Mouse (Mus musculus) kidney, adult 2 months (tissue): ENCODE measurements around the gene Rapgef1. TPM values are rescaled to one million over a fixed set of nuclear protein-coding genes. Genes with fewer than 3 reads are reported as not detected.
A peak's percentile ranks its signal among the peaks of the same experiment; 100 is the strongest.
"Not testable (repeated sequence)": the region's sequence is repeated elsewhere in the genome, so short reads cannot be mapped to it uniquely, and the experiment has no call there.

Experiments used
- DNase-seq: peaks from one replicate; pipeline ENCODE4 v3.0.0; 2021
- H3K27ac ChIP-seq: fragments of 200-500 bp; 2 replicates; pipeline ENCODE4 v1.5.1; 2012; ENCODE audit warnings: low read depth, low read length, control low read depth, inconsistent platforms; ENCODE audit not compliant: insufficient read depth
- H3K27me3 ChIP-seq: fragments of 200-500 bp; replicated peaks from 2 replicates; pipeline ENCODE4 v1.6.1; 2012; ENCODE audit warnings: mild to moderate bottlenecking, moderate library complexity, low read length, inconsistent platforms; ENCODE audit not compliant: control insufficient read depth, insufficient read depth
- H3K36me3 ChIP-seq: fragments of 200-500 bp; 2 replicates; pipeline ENCODE4 v1.6.1; 2012; ENCODE audit warnings: mild to moderate bottlenecking, moderate library complexity, low read length, inconsistent platforms; ENCODE audit not compliant: control insufficient read depth, insufficient read depth
- H3K4me1 ChIP-seq: fragments of 200-500 bp; 2 replicates; pipeline ENCODE4 v1.6.1; 2011; ENCODE audit warnings: low read length; ENCODE audit not compliant: control insufficient read depth, insufficient read depth
- H3K4me3 ChIP-seq: fragments of 200-500 bp; 2 replicates; pipeline ENCODE4 v1.5.1; 2011; ENCODE audit warnings: mild to moderate bottlenecking, low read depth, low read length, control low read depth; ENCODE audit not compliant: insufficient read depth
- CTCF ChIP-seq: fragments of 200-500 bp; conservative IDR thresholded peaks from 2 replicates; pipeline ENCODE4 v1.5.1; 2011; ENCODE audit warnings: low read depth, mild to moderate bottlenecking, control low read depth, low read length, moderate library complexity, mixed read lengths; ENCODE audit not compliant: insufficient read depth, insufficient read length
- POLR2A ChIP-seq: fragments of 200-500 bp; IDR thresholded peaks from one replicate; pipeline ENCODE4 v1.6.1; 2011; ENCODE audit warnings: low read depth, low read length, control low read depth
- WGBS: fragments of 180-500 bp; shearing (Covaris S2); methylation state at CpG from one replicate; pipeline ENCODE4 v1.1.7; 2018; 5-methylcytosine and 5-hydroxymethylcytosine counted together
- polyA plus RNA-seq: library from polyadenylated mRNA; depleted of rRNA; stranded (reverse); fragments of >200 nt; gene quantifications from 2 replicates; pipeline ENCODE4 v1.2.3, GENCODE M21; 2012

Rapgef1 gene
- polyA plus RNA-seq, 1 experiment = 38.9 TPM

DNA sequence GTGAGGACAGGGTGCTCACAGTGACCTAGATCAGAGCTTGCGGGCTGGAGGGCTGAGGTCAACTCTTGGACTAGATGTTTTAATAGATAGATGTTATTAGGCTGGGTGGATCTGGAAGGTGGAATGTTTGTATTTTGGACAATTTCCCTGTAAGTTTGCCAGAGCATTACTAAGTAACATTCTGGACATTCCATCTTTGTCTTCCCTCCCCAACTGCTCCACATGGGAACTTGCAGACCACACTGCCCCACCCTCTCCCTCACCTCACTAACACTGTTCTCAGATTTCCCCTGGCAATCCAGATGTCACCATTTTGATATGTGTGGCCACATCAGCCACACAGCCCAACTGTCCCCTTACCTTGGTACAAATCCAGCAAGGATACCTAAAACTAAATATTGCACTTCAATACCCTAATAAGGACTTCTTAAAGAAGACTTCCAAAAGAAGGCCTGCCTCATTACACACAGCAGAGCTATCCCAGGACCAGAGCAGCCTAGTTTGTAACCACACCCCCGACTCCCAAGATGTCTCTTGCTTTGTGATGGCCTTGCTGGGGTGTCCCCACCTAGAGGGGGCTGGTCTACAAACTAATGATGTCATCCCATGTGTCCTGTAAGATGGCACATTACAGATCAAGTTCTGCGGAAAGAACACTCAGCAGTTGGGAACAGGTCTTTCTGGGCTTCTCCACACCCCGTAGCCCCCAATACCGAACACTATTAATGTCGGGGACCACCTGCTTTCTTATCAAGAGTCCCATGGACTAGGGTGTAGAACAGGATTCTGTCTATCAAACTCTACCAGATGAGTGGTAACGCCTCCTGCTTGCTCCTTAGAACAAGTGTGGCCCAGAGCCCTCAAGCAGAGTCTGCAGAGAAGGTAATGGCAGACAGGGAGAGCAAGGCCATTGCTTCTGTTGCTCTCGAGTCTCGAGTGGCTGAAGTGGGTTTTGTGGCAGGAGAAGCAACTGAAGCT, 83.9 kb downstream of the Rapgef1 start:
- Histone ChIP-seq H3K27me3 (no peaks in the 10 kb centered on the region), H3K27ac (no peak overlapping the region), H3K36me3 (no peaks in the 10 kb centered on the region), H3K4me3 (no peak overlapping the region), H3K4me1 (no peaks in the 10 kb centered on the region)
- 90% methylated on average over 9 of the region's 9 CpGs for WGBS
- peak; percentile 43 for DNase-seq
- TF ChIP-seq POLR2A = no peak
- no peak for TF ChIP-seq CTCF

DNA sequence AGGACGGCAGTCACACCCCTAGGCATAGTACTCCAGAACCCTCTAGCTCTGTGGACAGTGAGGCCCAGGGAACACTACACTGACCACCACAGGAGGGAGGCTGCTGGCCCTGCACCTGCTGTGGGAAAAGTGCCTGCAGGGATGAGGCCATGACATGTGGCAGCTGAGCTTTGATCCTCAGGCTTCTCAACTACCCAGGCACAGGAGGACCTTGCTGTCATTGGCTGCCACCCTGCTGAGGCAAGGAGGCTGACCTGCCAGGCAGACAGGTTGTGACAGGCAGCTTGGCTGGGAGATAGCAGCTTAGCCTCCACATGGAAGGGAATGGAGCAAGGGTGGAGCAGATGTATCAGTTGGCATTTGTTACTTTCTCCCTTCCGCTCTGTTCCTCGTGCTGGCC, 86.0 kb downstream of the Rapgef1 start:
- no peaks in the 10 kb centered on the region for H3K27me3 ChIP-seq
- H3K27ac ChIP-seq = no peak overlapping the region
- 89% methylated on average over 3 of the region's 3 CpGs for WGBS
- H3K4me3 ChIP-seq = no peak overlapping the region
- H3K36me3 ChIP-seq = no peaks in the 10 kb centered on the region
- TF ChIP-seq POLR2A (no peak), CTCF (no peak)
- DNase-seq = no peak
- H3K4me1 ChIP-seq = no peaks in the 10 kb centered on the region

- DNase-seq = no peak
- Histone ChIP-seq H3K36me3 (no peaks in the 10 kb centered on the region), H3K27ac (no peak overlapping the region), H3K27me3 (no peaks in the 10 kb centered on the region), H3K4me3 (no peak overlapping the region), H3K4me1 (no peaks in the 10 kb centered on the region)
- 93% methylated on average over 18 of the region's 18 CpGs for WGBS
- TF ChIP-seq POLR2A (no peak), CTCF (no peak)
These were observed 87.5 kb downstream of the Rapgef1 start for GRCm38 (mm10) chr2:29706726-29707620.

DNA sequence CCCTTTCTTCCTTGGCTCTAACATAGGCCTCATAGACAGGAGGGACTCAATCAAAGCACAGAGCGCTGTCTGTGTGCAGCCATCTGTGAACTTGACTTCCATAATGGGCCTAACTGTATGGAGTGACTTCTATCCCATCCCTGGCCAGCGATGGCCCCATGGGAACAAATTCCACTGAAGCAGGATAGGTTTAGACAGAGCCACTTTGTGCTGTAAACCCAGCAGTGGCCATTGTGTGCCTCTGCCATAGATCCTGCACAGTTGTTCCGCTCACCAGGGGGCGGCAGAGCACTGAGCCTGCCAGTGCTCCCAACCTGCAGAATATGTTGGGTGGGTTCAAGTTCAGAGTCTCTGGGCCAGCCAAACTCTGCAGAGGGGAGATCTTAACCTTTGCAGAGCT, 88.2 kb downstream of the Rapgef1 start:
- Histone ChIP-seq H3K4me1 (no peaks in the 10 kb centered on the region), H3K36me3 (no peaks in the 10 kb centered on the region), H3K27me3 (no peaks in the 10 kb centered on the region), H3K4me3 (no peak overlapping the region), H3K27ac (no peak overlapping the region)
- DNase-seq = peak; percentile 24
- WGBS = 86% methylated on average over 4 of the region's 4 CpGs
- peak; percentile 54 for TF ChIP-seq CTCF
- TF ChIP-seq POLR2A = no peak

- H3K27me3 ChIP-seq, H3K27ac ChIP-seq, H3K4me3 ChIP-seq, H3K4me1 ChIP-seq, H3K36me3 ChIP-seq, DNase-seq: not testable (repeated sequence)
- 93% methylated on average over 4 of the region's 4 CpGs for WGBS
These were observed 88.7 kb downstream of the Rapgef1 start for GRCm38 (mm10) chr2:29708209-29708608.

GRCm38 (mm10) chr2:29711038-29711437, 91.5 kb downstream of the Rapgef1 start:
- WGBS = 62% methylated on average over 3 of the region's 3 CpGs
- no peak for TF ChIP-seq CTCF
- no peak for TF ChIP-seq POLR2A
- H3K4me3 ChIP-seq = no peak overlapping the region
- H3K36me3 ChIP-seq = no peaks in the 10 kb centered on the region
- no peak for DNase-seq
- H3K27ac ChIP-seq = no peak overlapping the region
- no peaks in the 10 kb centered on the region for H3K4me1 ChIP-seq
- no peaks in the 10 kb centered on the region for H3K27me3 ChIP-seq

DNA sequence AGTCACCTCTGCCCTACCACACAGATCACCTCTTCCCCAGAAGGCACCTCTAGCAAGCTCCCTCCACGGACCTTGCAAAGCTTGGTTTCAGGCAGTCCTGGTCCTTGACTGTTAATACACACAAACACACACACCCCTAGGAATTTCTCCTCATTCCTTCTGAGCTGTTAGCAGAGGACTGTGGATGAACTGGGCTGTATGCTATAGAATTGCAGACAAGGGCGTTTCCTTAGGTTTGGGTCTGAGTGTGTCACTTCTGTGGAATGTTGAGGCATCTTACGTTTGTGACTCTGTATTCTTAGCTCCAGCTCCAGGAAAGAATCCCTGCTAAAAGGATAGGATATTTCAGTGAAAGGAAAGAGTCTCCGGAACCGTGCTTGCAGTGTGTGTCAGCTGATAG, 92.4 kb downstream of the Rapgef1 start:
- Histone ChIP-seq H3K27ac (no peak overlapping the region), H3K4me1 (0 out of 2 replicates have a peak, but pooled peaks cover 2% of the 10 kb centered on the region), H3K4me3 (no peak overlapping the region), H3K27me3 (no peaks in the 10 kb centered on the region), H3K36me3 (no peaks in the 10 kb centered on the region)
- DNase-seq = no peak
- TF ChIP-seq CTCF (no peak), POLR2A (no peak)
- WGBS = 82% methylated on average over 5 of the region's 5 CpGs
